Mouse (Mus musculus): ENCODE results near the gene Tnrc6a. TPM values are rescaled to one million over a fixed set of nuclear protein-coding genes. Genes with fewer than 3 reads are reported as not detected.

Gene Tnrc6a
- polyA plus RNA-seq, 1 experiment, result 15.8 TPM

- H3K79me2 ChIP-seq (ENCODE audit: control insufficient read depth, insufficient read depth), result peaks cover 100% of the 10 kb centered on the region
- peaks cover 66% of the 10 kb centered on the region for H3K36me3 ChIP-seq (ENCODE audit: control insufficient read depth, insufficient read depth)
- no peak overlapping the region for H3K4me3 ChIP-seq (ENCODE audit: insufficient read depth, poor library complexity, severe bottlenecking)
- TF ChIP-seq CTCF (IDR thresholded peaks at IDR 0.05; ENCODE audit: control insufficient read depth, insufficient read depth, insufficient read length) (no peak), MYOG (IDR thresholded peaks at IDR 0.05; ENCODE audit: control insufficient read depth, extremely low read depth, insufficient read length) (no peak), MYOD1 (IDR thresholded peaks at IDR 0.05; ENCODE audit: control insufficient read depth, insufficient read length, low read depth) (no peak), MAX (IDR thresholded peaks at IDR 0.05) (no peak), CEBPB (IDR thresholded peaks at IDR 0.05; ENCODE audit: low read depth) (no peak), USF1 (IDR thresholded peaks at IDR 0.05; ENCODE audit: low read depth) (no peak), FOSL1 (IDR thresholded peaks at IDR 0.05; ENCODE audit: insufficient read depth, low read length, poor library complexity, severe bottlenecking) (no peak)
- no peak overlapping the region for H3ac ChIP-seq (ENCODE audit: control insufficient read depth, insufficient read length, low read depth)
- H3K79me3 ChIP-seq (ENCODE audit: low read depth), result peaks cover 97% of the 10 kb centered on the region
- H3K27me3 ChIP-seq (ENCODE audit: control insufficient read depth, insufficient read depth, insufficient read length), result no peaks in the 10 kb centered on the region
Measured at GRCm38 (mm10) chr7:123135655-123136054, 12.0 kb downstream of the Tnrc6a start.

GRCm38 (mm10) chr7:123138001-123138400 is 14.3 kb downstream of the Tnrc6a start:
- Histone ChIP-seq H3K79me3 (ENCODE audit: low read depth) (peaks cover 95% of the 10 kb centered on the region), H3ac (ENCODE audit: control insufficient read depth, insufficient read length, low read depth) (no peak overlapping the region), H3K36me3 (ENCODE audit: control insufficient read depth, insufficient read depth) (peaks cover 59% of the 10 kb centered on the region), H3K79me2 (ENCODE audit: control insufficient read depth, insufficient read depth) (peaks cover 100% of the 10 kb centered on the region), H3K4me3 (ENCODE audit: insufficient read depth, poor library complexity, severe bottlenecking) (no peak overlapping the region), H3K27me3 (ENCODE audit: control insufficient read depth, insufficient read depth, insufficient read length) (no peaks in the 10 kb centered on the region)
- TF ChIP-seq FOSL1 (IDR thresholded peaks at IDR 0.05; ENCODE audit: insufficient read depth, low read length, poor library complexity, severe bottlenecking) (no peak), CTCF (IDR thresholded peaks at IDR 0.05; ENCODE audit: control insufficient read depth, insufficient read depth, insufficient read length) (no peak), MAX (IDR thresholded peaks at IDR 0.05) (no peak), USF1 (IDR thresholded peaks at IDR 0.05; ENCODE audit: low read depth) (no peak), MYOG (IDR thresholded peaks at IDR 0.05; ENCODE audit: control insufficient read depth, extremely low read depth, insufficient read length) (no peak), MYOD1 (IDR thresholded peaks at IDR 0.05; ENCODE audit: control insufficient read depth, insufficient read length, low read depth) (no peak), CEBPB (IDR thresholded peaks at IDR 0.05; ENCODE audit: low read depth) (no peak)

GRCm38 (mm10) chr7:123146141-123146846 is 22.6 kb downstream of the Tnrc6a start:
- Histone ChIP-seq H3K4me3 (ENCODE audit: insufficient read depth, poor library complexity, severe bottlenecking) (no peak overlapping the region), H3ac (ENCODE audit: control insufficient read depth, insufficient read length, low read depth) (no peak overlapping the region), H3K79me2 (ENCODE audit: control insufficient read depth, insufficient read depth) (peaks cover 61% of the 10 kb centered on the region), H3K36me3 (ENCODE audit: control insufficient read depth, insufficient read depth) (peaks cover 60% of the 10 kb centered on the region), H3K79me3 (ENCODE audit: low read depth) (peaks cover 42% of the 10 kb centered on the region), H3K27me3 (ENCODE audit: control insufficient read depth, insufficient read depth, insufficient read length) (no peaks in the 10 kb centered on the region)
- TF ChIP-seq MYOG (IDR thresholded peaks at IDR 0.05; ENCODE audit: control insufficient read depth, extremely low read depth, insufficient read length) (no peak), MYOD1 (IDR thresholded peaks at IDR 0.05; ENCODE audit: control insufficient read depth, insufficient read length, low read depth) (no peak), FOSL1 (IDR thresholded peaks at IDR 0.05; ENCODE audit: insufficient read depth, low read length, poor library complexity, severe bottlenecking) (no peak), USF1 (IDR thresholded peaks at IDR 0.05; ENCODE audit: low read depth) (no peak), CTCF (IDR thresholded peaks at IDR 0.05; ENCODE audit: control insufficient read depth, insufficient read depth, insufficient read length) (no peak), MAX (IDR thresholded peaks at IDR 0.05) (no peak), CEBPB (IDR thresholded peaks at IDR 0.05; ENCODE audit: low read depth) (no peak)

GRCm38 (mm10) chr7:123147787-123148186 is 24.1 kb downstream of the Tnrc6a start:
- no peak for TF ChIP-seq CEBPB (IDR thresholded peaks at IDR 0.05; ENCODE audit: low read depth)
- no peak for TF ChIP-seq MYOG (IDR thresholded peaks at IDR 0.05; ENCODE audit: control insufficient read depth, extremely low read depth, insufficient read length)
- no peak for TF ChIP-seq MAX (IDR thresholded peaks at IDR 0.05)
- no peak for TF ChIP-seq USF1 (IDR thresholded peaks at IDR 0.05; ENCODE audit: low read depth)
- TF ChIP-seq MYOD1 (IDR thresholded peaks at IDR 0.05; ENCODE audit: control insufficient read depth, insufficient read length, low read depth), result no peak
- TF ChIP-seq FOSL1 (IDR thresholded peaks at IDR 0.05; ENCODE audit: insufficient read depth, low read length, poor library complexity, severe bottlenecking), result no peak
- no peak for TF ChIP-seq CTCF (IDR thresholded peaks at IDR 0.05; ENCODE audit: control insufficient read depth, insufficient read depth, insufficient read length)
- H3K27me3 ChIP-seq (ENCODE audit: control insufficient read depth, insufficient read depth, insufficient read length), result no peaks in the 10 kb centered on the region
- H3K79me3 ChIP-seq (ENCODE audit: low read depth), result peaks cover 34% of the 10 kb centered on the region
- H3K79me2 ChIP-seq (ENCODE audit: control insufficient read depth, insufficient read depth), result peaks cover 58% of the 10 kb centered on the region
- H3ac ChIP-seq (ENCODE audit: control insufficient read depth, insufficient read length, low read depth), result no peak overlapping the region
- H3K4me3 ChIP-seq (ENCODE audit: insufficient read depth, poor library complexity, severe bottlenecking), result no peak overlapping the region
- peaks cover 66% of the 10 kb centered on the region for H3K36me3 ChIP-seq (ENCODE audit: control insufficient read depth, insufficient read depth)

DNA sequence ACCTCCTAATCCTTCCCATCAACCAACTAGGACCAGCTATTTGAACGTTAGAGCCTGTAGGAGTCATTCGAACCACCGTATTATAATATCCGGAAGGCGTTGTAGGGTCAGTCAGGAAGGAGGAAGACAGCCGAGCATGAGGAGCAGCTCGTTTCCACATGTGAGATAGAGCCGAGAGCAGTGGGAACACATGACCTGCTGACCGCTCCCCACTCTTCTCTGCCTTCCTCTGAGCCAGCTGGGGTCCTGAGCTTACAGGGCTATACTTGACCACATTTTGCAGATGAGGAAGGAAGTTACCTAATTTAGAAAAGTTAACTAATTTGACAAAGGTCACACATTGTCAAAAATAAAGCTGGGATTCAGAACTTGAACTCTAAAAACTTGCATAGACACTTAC is 25.2 kb downstream of the Tnrc6a start:
- Histone ChIP-seq H3K36me3 (ENCODE audit: control insufficient read depth, insufficient read depth) (peaks cover 72% of the 10 kb centered on the region), H3K79me2 (ENCODE audit: control insufficient read depth, insufficient read depth) (peaks cover 60% of the 10 kb centered on the region)

More for the DNA sequence above, 25.2 kb downstream of the Tnrc6a start:
- H3ac ChIP-seq (ENCODE audit: control insufficient read depth, insufficient read length, low read depth), result no peak overlapping the region
- H3K27me3 ChIP-seq (ENCODE audit: control insufficient read depth, insufficient read depth, insufficient read length), result no peaks in the 10 kb centered on the region
- no peak overlapping the region for H3K4me3 ChIP-seq (ENCODE audit: insufficient read depth, poor library complexity, severe bottlenecking)
- TF ChIP-seq MYOD1 (IDR thresholded peaks at IDR 0.05; ENCODE audit: control insufficient read depth, insufficient read length, low read depth) (no peak), CTCF (IDR thresholded peaks at IDR 0.05; ENCODE audit: control insufficient read depth, insufficient read depth, insufficient read length) (no peak), MAX (IDR thresholded peaks at IDR 0.05) (no peak), USF1 (IDR thresholded peaks at IDR 0.05; ENCODE audit: low read depth) (no peak), CEBPB (IDR thresholded peaks at IDR 0.05; ENCODE audit: low read depth) (no peak), MYOG (IDR thresholded peaks at IDR 0.05; ENCODE audit: control insufficient read depth, extremely low read depth, insufficient read length) (no peak), FOSL1 (IDR thresholded peaks at IDR 0.05; ENCODE audit: insufficient read depth, low read length, poor library complexity, severe bottlenecking) (no peak)
- peaks cover 28% of the 10 kb centered on the region for H3K79me3 ChIP-seq (ENCODE audit: low read depth)

Measured in C2C12 (cell line).